Comparison of ENCODE assay signal across 27 mouse cellular contexts in the genomic region with DNA sequence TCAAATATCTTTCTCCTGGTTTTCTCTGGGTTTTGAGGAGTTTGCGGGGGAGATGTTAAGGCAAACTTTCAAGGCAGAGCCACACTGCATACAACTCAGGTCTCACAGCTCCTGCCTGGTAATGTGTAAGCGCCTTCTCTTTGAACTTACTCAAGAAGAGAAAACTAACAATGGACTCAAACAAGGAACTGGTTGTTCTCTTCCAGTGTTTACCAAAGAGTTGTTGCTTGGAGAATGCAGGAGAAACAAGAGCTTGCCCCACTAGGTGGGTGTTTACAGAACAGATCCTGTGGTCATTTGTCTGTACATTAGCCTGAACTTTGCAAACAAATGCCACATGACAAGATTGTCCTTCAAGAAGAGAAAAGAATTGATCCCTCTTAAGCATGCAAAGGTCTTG. TPM values are rescaled to one million over a fixed set of nuclear protein-coding genes. Genes with fewer than 3 reads are reported as not detected.
A peak's percentile ranks its signal among the peaks of the same experiment; 100 is the strongest.
DNase-seq lines count a peak whose midpoint lies in the region; ATAC-seq and TF ChIP-seq lines count a peak whose summit lies in the region.
"Had no signal": no experiment of that assay in that cellular context is flagged by ENCODE, and none has a peak within 500 bp of the region (broad histone marks: within the 10 kb centered on the region; RNA-seq: fewer than 3 reads in every experiment).

No protein-coding gene starts in this region.

- H3K4me1 ChIP-seq in kidney, postnatal 0 days (replicated peaks; ENCODE audit: insufficient read depth, low read length) = peaks cover 6% of the 10 kb centered on the region; the same call in 1 of the 2 replicates
- H3K4me1 ChIP-seq in lung, postnatal 0 days (ENCODE audit: insufficient read depth, low read depth, low read length) = no peaks in the 10 kb centered on the region; the same call in 1 of the 2 replicates
- H3K4me1 ChIP-seq in cortical plate, adult 2 months (ENCODE audit: control insufficient read depth, insufficient read depth, low read length) = no peaks in the 10 kb centered on the region
- no peaks in the 10 kb centered on the region for H3K4me1 ChIP-seq in stomach, embryonic 15.5 days
- H3K4me1 ChIP-seq: embryonic facial prominence, embryonic 12.5 days; lung, embryonic 15.5 days; midbrain, embryonic 13.5 days had no signal

- H3K4me3 ChIP-seq in kidney, postnatal 0 days (replicated peaks; ENCODE audit: low read depth, low read length) = no peak overlapping the region
- H3K4me3 ChIP-seq in lung, postnatal 0 days (ENCODE audit: low read depth, low read length) = no peak overlapping the region
- no peak overlapping the region for H3K4me3 ChIP-seq in cortical plate, adult 2 months (ENCODE audit: insufficient read depth, low read length)
- no peak overlapping the region for H3K4me3 ChIP-seq in stomach, embryonic 15.5 days (replicated peaks)
- H3K4me3 ChIP-seq: embryonic facial prominence, embryonic 12.5 days; heart, embryonic 13.5 days; liver, embryonic 13.5 days; lung, embryonic 15.5 days; midbrain, embryonic 13.5 days had no signal

- no peaks in the 10 kb centered on the region for H3K36me3 ChIP-seq in kidney, postnatal 0 days (ENCODE audit: insufficient read depth, low read length)
- no peaks in the 10 kb centered on the region for H3K36me3 ChIP-seq in lung, postnatal 0 days (ENCODE audit: insufficient read depth, low read length)
- H3K36me3 ChIP-seq in stomach, embryonic 15.5 days = no peaks in the 10 kb centered on the region
- H3K36me3 ChIP-seq: embryonic facial prominence, embryonic 12.5 days; heart, embryonic 13.5 days; liver, embryonic 13.5 days; lung, embryonic 15.5 days had no signal

- 73% methylated on average over 2 of the region's 2 CpGs for WGBS in kidney, postnatal 0 days
- 52% methylated on average over 2 of the region's 2 CpGs for WGBS in lung, postnatal 0 days
- 70% methylated on average over 2 of the region's 2 CpGs for WGBS in stomach, embryonic 15.5 days

- no peaks in the 10 kb centered on the region for H3K9me3 ChIP-seq in kidney, postnatal 0 days (replicated peaks; ENCODE audit: low read length)
- H3K9me3 ChIP-seq in lung, postnatal 0 days (ENCODE audit: low read length) = no peaks in the 10 kb centered on the region
- H3K9me3 ChIP-seq in stomach, embryonic 15.5 days = no peaks in the 10 kb centered on the region
- H3K9me3 ChIP-seq: embryonic facial prominence, embryonic 12.5 days; heart, embryonic 13.5 days; liver, embryonic 13.5 days; lung, embryonic 15.5 days; midbrain, embryonic 13.5 days had no signal

- TF ChIP-seq POLR2A in cortical plate, adult 2 months (IDR thresholded peaks at IDR 0.05; ENCODE audit: extremely low read depth, insufficient read depth, low read length) = no peak

- H3K27ac ChIP-seq in kidney, postnatal 0 days = peak overlapping the region; percentile 10; the same call in 1 of the 2 replicates
- H3K27ac ChIP-seq in lung, postnatal 0 days (ENCODE audit: low read length) = peak overlapping the region; percentile 62
- H3K27ac ChIP-seq in cortical plate, adult 2 months (ENCODE audit: insufficient read depth, low read length) = peak overlapping the region; percentile 47; the same call in 1 of the 2 replicates
- H3K27ac ChIP-seq in stomach, embryonic 15.5 days = peak overlapping the region; percentile 42; the same call in 1 of the 2 replicates
- H3K27ac ChIP-seq: embryonic facial prominence, embryonic 12.5 days; heart, embryonic 13.5 days; liver, embryonic 13.5 days; lung, embryonic 15.5 days; midbrain, embryonic 13.5 days had no signal

- ATAC-seq in kidney, postnatal 0 days (replicated peaks; ENCODE audit: low FRiP score, low read depth) = no peak
- ATAC-seq in lung, postnatal 0 days = peak; percentile 87
- ATAC-seq in stomach, embryonic 15.5 days (ENCODE audit: insufficient read depth, low FRiP score, low read depth) = peak; percentile 35; the same call in 1 of the 2 replicates
- ATAC-seq: forebrain, embryonic 14.5 days; hindbrain, embryonic 16.5 days; midbrain, embryonic 13.5 days; Patski had no signal

- TF ChIP-seq CTCF in kidney, postnatal 0 days (IDR thresholded peaks at IDR 0.05; ENCODE audit: low read depth) = no peak
- no peak for TF ChIP-seq CTCF in lung, postnatal 0 days (IDR thresholded peaks at IDR 0.05)
- TF ChIP-seq CTCF in cortical plate, adult 2 months (IDR thresholded peaks at IDR 0.05; ENCODE audit: extremely low read depth, insufficient read depth, low read length) = no peak

- TF ChIP-seq EP300 in lung, postnatal 0 days (IDR thresholded peaks at IDR 0.05) = peak; percentile 90

- no peaks in the 10 kb centered on the region for H3K27me3 ChIP-seq in kidney, postnatal 0 days (ENCODE audit: insufficient read depth, low read length)
- H3K27me3 ChIP-seq in lung, postnatal 0 days (replicated peaks; ENCODE audit: insufficient read depth, low read length) = no peaks in the 10 kb centered on the region
- H3K27me3 ChIP-seq in stomach, embryonic 15.5 days (replicated peaks) = no peaks in the 10 kb centered on the region
- H3K27me3 ChIP-seq: embryonic facial prominence, embryonic 12.5 days; heart, embryonic 13.5 days; liver, embryonic 13.5 days; lung, embryonic 15.5 days; midbrain, embryonic 13.5 days; Patski had no signal

- no peak overlapping the region for H3K4me2 ChIP-seq in kidney, postnatal 0 days (ENCODE audit: low read length)
- no peak overlapping the region for H3K4me2 ChIP-seq in lung, postnatal 0 days (replicated peaks; ENCODE audit: low read depth, low read length)
- 0 out of 2 replicates have a peak overlapping the region, but pooled peaks have one; percentile 2 for H3K4me2 ChIP-seq in stomach, embryonic 15.5 days
- H3K4me2 ChIP-seq: embryonic facial prominence, embryonic 12.5 days; heart, embryonic 13.5 days; liver, embryonic 13.5 days; lung, embryonic 15.5 days; midbrain, embryonic 13.5 days had no signal

- H3K9ac ChIP-seq in kidney, postnatal 0 days (ENCODE audit: low read depth, low read length) = no peak overlapping the region
- no peak overlapping the region for H3K9ac ChIP-seq in lung, postnatal 0 days (replicated peaks; ENCODE audit: low read depth)
- no peak overlapping the region for H3K9ac ChIP-seq in stomach, embryonic 15.5 days
- H3K9ac ChIP-seq: embryonic facial prominence, embryonic 12.5 days; heart, embryonic 13.5 days; liver, embryonic 13.5 days; lung, embryonic 15.5 days; midbrain, embryonic 13.5 days had no signal

- DNase-seq in kidney, postnatal 0 days (ENCODE audit: low spot score) = no peak
- no peak for DNase-seq in kidney, postnatal 25 days
- DNase-seq in lung, postnatal 0 days (ENCODE audit: low spot score) = peak; percentile 83
- no peak for DNase-seq in lung, postnatal 4 days
- DNase-seq in cerebellum, adult 9-10 months = no peak
- no peak for DNase-seq in frontal cortex, postnatal 25 days (ENCODE audit: low spot score in 2 of 2)
- DNase-seq: adrenal gland, postnatal 10 days; cerebellum, adult 8-10 months; cerebellum, postnatal 36 days; embryo, embryonic 11 days; heart, postnatal 14 days; kidney, adult 18-20 months; kidney, postnatal 10 days; left cerebral cortex, postnatal 4 days; liver, embryonic 13.5 days; right cerebral cortex, adult 18-20 months; spleen, adult 18-20 months; thymus, postnatal 14 days had no signal

RNA-seq across cellular contexts. Expression of gene Cdc14a, which starts 48.4 kb away (rescaled TPM):
- polyA plus RNA-seq in kidney, postnatal 0 days (2015; fragmentation: Nextera tagmentation; extraction: Ambion mirVana) = 12.8 and 12.9 TPM in 2 replicates
- polyA plus RNA-seq in lung, postnatal 0 days (2015; fragmentation: Nextera tagmentation; extraction: Ambion mirVana) = 8.2 and 8.9 TPM in 2 replicates
- polyA plus RNA-seq in cortical plate, adult 2 months (2012; rRNA removed) = 2.6 and 2.9 TPM in 2 replicates
- 9.1 and 9.2 TPM in 2 replicates for polyA plus RNA-seq in stomach, embryonic 15.5 days (2015; fragmentation: Nextera tagmentation; extraction: Ambion mirVana)

Comparison
In these comparisons a context has a peak if more than half of its experiments do, and no peak if none do; other contexts are left out.
1. H3K27ac ChIP-seq: peak in every context shown above with its lines; median percentile 62 in lung, postnatal 0 days; 47 in cortical plate, adult 2 months; 42 in stomach, embryonic 15.5 days; 10 in kidney, postnatal 0 days.